Mouse (Mus musculus) ES-Bruce4 (cell line): ENCODE results near the gene Gramd1b.

Experiments
- CTCF ChIP-seq: IDR thresholded peaks from one replicate; pipeline ENCODE4 v1.8.1; 2011; ENCODE audit warnings: low read depth, low read length
- EP300 ChIP-seq: IDR thresholded peaks from 2 replicates; pipeline ENCODE4 v1.6.1; 2011; ENCODE audit warnings: low read depth, low read length; ENCODE audit not compliant: insufficient read depth
- POLR2A ChIP-seq: IDR thresholded peaks from one replicate; pipeline ENCODE4 v1.8.1; 2011; ENCODE audit warnings: low read length; ENCODE audit not compliant: insufficient read depth

GRCm38 (mm10) chr9:40511970-40512369, 19.2 kb downstream of the Gramd1b start:
- TF ChIP-seq CTCF (no peak), EP300 (no peak), POLR2A (no peak)
